Comparison of ENCODE assay signal across 8 mouse cellular contexts in genomic region chr9:44326371-44327063, GRCm38 (mm10). TPM values are rescaled to one million over a fixed set of nuclear protein-coding genes. Genes with fewer than 3 reads are reported as not detected.
DNase-seq lines count a peak whose midpoint lies in the region; ATAC-seq and TF ChIP-seq lines count a peak whose summit lies in the region.

No protein-coding gene starts in this region.

- ATAC-seq in hindbrain, embryonic 11.5 days (ENCODE audit: low FRiP score): peak; percentile 91
- ATAC-seq in lung, postnatal 0 days: peak; percentile 95

- H3K9me3 ChIP-seq in hindbrain, embryonic 11.5 days (ENCODE audit: control insufficient read depth, low read length): no peaks in the 10 kb centered on the region
- H3K9me3 ChIP-seq in lung, postnatal 0 days (ENCODE audit: low read length): no peaks in the 10 kb centered on the region

- H3K27ac ChIP-seq in hindbrain, embryonic 11.5 days (ENCODE audit: low read depth, low read length): peak overlapping the region; percentile 88
- peak overlapping the region; percentile 91 for H3K27ac ChIP-seq in lung, postnatal 0 days (ENCODE audit: low read length)

- peak overlapping the region; percentile 60 for H3K4me3 ChIP-seq in hindbrain, embryonic 11.5 days (ENCODE audit: low read depth, low read length)
- peak overlapping the region; percentile 69 for H3K4me3 ChIP-seq in lung, postnatal 0 days (ENCODE audit: low read depth, low read length)

- DNase-seq in NIH3T3 (ENCODE audit: low read depth): peak; percentile 88
- DNase-seq in cerebellum, postnatal 14 days: peak; percentile 86 to 88
- peak; percentile 77 to 79 for DNase-seq in frontal cortex, postnatal 10 days (ENCODE audit: low spot score in 2 of 2)
- DNase-seq in hindbrain, embryonic 11.5 days (ENCODE audit: low spot score): peak; percentile 81
- peak; percentile 91 for DNase-seq in layer of hippocampus, adult 9-11 months
- DNase-seq in lung, postnatal 0 days (ENCODE audit: low spot score): peak; percentile 95
- DNase-seq in ovary, postnatal 14 days (ENCODE audit: low spot score): peak; percentile 70
- peak; percentile 62 to 66 for DNase-seq in thymus, postnatal 10 days (ENCODE audit: low spot score in 2 of 2)

- H3K4me2 ChIP-seq in hindbrain, embryonic 11.5 days (replicated peaks; ENCODE audit: low read depth, low read length): peak overlapping the region; percentile 80
- peak overlapping the region; percentile 83 for H3K4me2 ChIP-seq in lung, postnatal 0 days (replicated peaks; ENCODE audit: low read depth, low read length)

- H3K4me1 ChIP-seq in hindbrain, embryonic 11.5 days (replicated peaks; ENCODE audit: control insufficient read depth, insufficient read depth, low read length): peaks cover 2% of the 10 kb centered on the region; the same call in 1 of the 2 replicates
- H3K4me1 ChIP-seq in lung, postnatal 0 days (ENCODE audit: insufficient read depth, low read depth, low read length): no peaks in the 10 kb centered on the region

- H3K9ac ChIP-seq in hindbrain, embryonic 11.5 days (ENCODE audit: low read depth, low read length): peak overlapping the region; percentile 91
- H3K9ac ChIP-seq in lung, postnatal 0 days (replicated peaks; ENCODE audit: low read depth): peak overlapping the region; percentile 73

- no peak; the same call in 1 of the 2 replicates for TF ChIP-seq CTCF in lung, postnatal 0 days (IDR thresholded peaks at IDR 0.05)

- H3K36me3 ChIP-seq in hindbrain, embryonic 11.5 days (ENCODE audit: control insufficient read depth, insufficient read depth, low read length): peaks cover 3% of the 10 kb centered on the region; the same call in 1 of the 2 replicates
- no peaks in the 10 kb centered on the region; the same call in 1 of the 2 replicates for H3K36me3 ChIP-seq in lung, postnatal 0 days (ENCODE audit: insufficient read depth, low read length)

- under 1% methylated on average over 38 of the region's 38 CpGs for WGBS in hindbrain, embryonic 11.5 days
- WGBS in lung, postnatal 0 days: under 1% methylated on average over 38 of the region's 38 CpGs

- TF ChIP-seq EP300 in lung, postnatal 0 days (IDR thresholded peaks at IDR 0.05): peak; percentile 49; the same call in 1 of the 2 replicates

- no peaks in the 10 kb centered on the region for H3K27me3 ChIP-seq in hindbrain, embryonic 11.5 days (ENCODE audit: control insufficient read depth, insufficient read depth, low read length)
- no peaks in the 10 kb centered on the region for H3K27me3 ChIP-seq in lung, postnatal 0 days (replicated peaks; ENCODE audit: insufficient read depth, low read length)

RNA-seq across cellular contexts. Expression of gene Dpagt1, which starts 0.7 kb away (rescaled TPM):
- 47.7 and 51.6 TPM in 2 replicates for polyA plus RNA-seq in hindbrain, embryonic 11.5 days (2014; fragmentation: Nextera tagmentation; extraction: Ambion mirVana)
- 38.3 and 42.1 TPM in 2 replicates for polyA plus RNA-seq in lung, postnatal 0 days (2015; fragmentation: Nextera tagmentation; extraction: Ambion mirVana)

RNA-seq across cellular contexts. Expression of gene C2cd2l, which starts 6.4 kb away (rescaled TPM):
- 10.1 and 11.4 TPM in 2 replicates for polyA plus RNA-seq in hindbrain, embryonic 11.5 days (2014; fragmentation: Nextera tagmentation; extraction: Ambion mirVana)
- polyA plus RNA-seq in lung, postnatal 0 days (2015; fragmentation: Nextera tagmentation; extraction: Ambion mirVana): 8.1 and 10.3 TPM in 2 replicates

RNA-seq across cellular contexts. Expression of gene H2afx, which starts 8.0 kb away (rescaled TPM):
- 340 and 346 TPM in 2 replicates for polyA plus RNA-seq in hindbrain, embryonic 11.5 days (2014; fragmentation: Nextera tagmentation; extraction: Ambion mirVana)
- 50.0 and 52.7 TPM in 2 replicates for polyA plus RNA-seq in lung, postnatal 0 days (2015; fragmentation: Nextera tagmentation; extraction: Ambion mirVana)

RNA-seq across cellular contexts. Expression of gene Hmbs, which starts 17.5 kb away (rescaled TPM):
- polyA plus RNA-seq in hindbrain, embryonic 11.5 days (2014; fragmentation: Nextera tagmentation; extraction: Ambion mirVana): 134 and 151 TPM in 2 replicates
- 57.5 and 59.3 TPM in 2 replicates for polyA plus RNA-seq in lung, postnatal 0 days (2015; fragmentation: Nextera tagmentation; extraction: Ambion mirVana)

RNA-seq across cellular contexts. Expression of gene Hinfp, which starts 21.0 kb away (rescaled TPM):
- polyA plus RNA-seq in hindbrain, embryonic 11.5 days (2014; fragmentation: Nextera tagmentation; extraction: Ambion mirVana): 23.1 and 23.2 TPM in 2 replicates
- polyA plus RNA-seq in lung, postnatal 0 days (2015; fragmentation: Nextera tagmentation; extraction: Ambion mirVana): 10.0 and 11.3 TPM in 2 replicates

Comparison
In these comparisons a context has a peak if more than half of its experiments do, and no peak if none do; other contexts are left out.
1. Peak in every context shown above with its lines: DNase-seq, ATAC-seq, H3K4me3 ChIP-seq and H3K27ac ChIP-seq.